Mouse (Mus musculus) right cerebral cortex, adult 18-20 months (tissue): Measurements from ENCODE around the gene Jph2.

ENCODE experiments used
- DNase-seq: peaks from one replicate; pipeline ENCODE4 v3.0.0; 2022; ENCODE audit warnings: mixed read lengths

The Jph2 gene

GRCm38 (mm10) chr2:163358662-163359061 lies 39.1 kb downstream of the Jph2 start:
- DNase-seq = no peak

- DNase-seq = no peak
These were observed 41.5 kb downstream of the Jph2 start for GRCm38 (mm10) chr2:163356113-163356840.

- DNase-seq = no peak
These were observed 42.1 kb downstream of the Jph2 start for GRCm38 (mm10) chr2:163355666-163356065.

GRCm38 (mm10) chr2:163353731-163354130 lies 44.1 kb downstream of the Jph2 start:
- DNase-seq = no peak

GRCm38 (mm10) chr2:163350443-163350842 lies 47.4 kb downstream of the Jph2 start:
- DNase-seq = no peak

GRCm38 (mm10) chr2:163349411-163349810 lies 48.4 kb downstream of the Jph2 start:
- DNase-seq = peak; percentile 13

- DNase-seq = no peak
These were observed 49.1 kb downstream of the Jph2 start for GRCm38 (mm10) chr2:163348677-163349076.

GRCm38 (mm10) chr2:163347517-163348184 lies 50.1 kb downstream of the Jph2 start:
- no peak for DNase-seq

- no peak for DNase-seq
These were observed 51.3 kb downstream of the Jph2 start for GRCm38 (mm10) chr2:163346497-163346896.

GRCm38 (mm10) chr2:163344976-163345660 lies 52.7 kb downstream of the Jph2 start:
- no peak for DNase-seq

GRCm38 (mm10) chr2:163343671-163344070 lies 54.1 kb downstream of the Jph2 start:
- DNase-seq = no peak

- peak; percentile 36 for DNase-seq
These were observed 57.5 kb downstream of the Jph2 start for GRCm38 (mm10) chr2:163340263-163340662.

GRCm38 (mm10) chr2:163332368-163333055 lies 65.3 kb downstream of the Jph2 start:
- peak; percentile 63 for DNase-seq

- no peak for DNase-seq
These were observed 66.4 kb downstream of the Jph2 start for GRCm38 (mm10) chr2:163331423-163331822.

GRCm38 (mm10) chr2:163330742-163331141 lies 67.1 kb downstream of the Jph2 start:
- peak; percentile 48 for DNase-seq

- DNase-seq = no peak
These were observed 74.6 kb downstream of the Jph2 start for GRCm38 (mm10) chr2:163323163-163323562.

GRCm38 (mm10) chr2:163318777-163319176 lies 79.0 kb downstream of the Jph2 start:
- DNase-seq = no peak

- no peak for DNase-seq
These were observed 80.5 kb downstream of the Jph2 start for GRCm38 (mm10) chr2:163317281-163317680.

- no peak for DNase-seq
These were observed 87.6 kb downstream of the Jph2 start for GRCm38 (mm10) chr2:163310163-163310688.

GRCm38 (mm10) chr2:163309376-163309775 lies 88.4 kb downstream of the Jph2 start:
- peak; percentile 56 for DNase-seq

- peak; percentile 27 for DNase-seq
These were observed 94.8 kb downstream of the Jph2 start for GRCm38 (mm10) chr2:163303037-163303436.

GRCm38 (mm10) chr2:163301641-163302040 lies 96.2 kb downstream of the Jph2 start:
- DNase-seq = no peak
